Mouse (Mus musculus): ENCODE measurements at regions not wholly inside any gene's neighbourhood (a gene's known extent, or its start where the extent isn't known, plus 50 kb on each side); places are given as distances from the start of the nearest gene placed in this dataset.
"Not testable (repeated sequence)": the region's sequence is repeated elsewhere in the genome, so short reads cannot be mapped to it uniquely, and the experiment has no call there.

- intact Hi-C loops (cut with DNase I): no loop called here
Measured at GRCm38 (mm10) chr19:32969213-32969776, 212.0 kb downstream of the Pten start.

DNA sequence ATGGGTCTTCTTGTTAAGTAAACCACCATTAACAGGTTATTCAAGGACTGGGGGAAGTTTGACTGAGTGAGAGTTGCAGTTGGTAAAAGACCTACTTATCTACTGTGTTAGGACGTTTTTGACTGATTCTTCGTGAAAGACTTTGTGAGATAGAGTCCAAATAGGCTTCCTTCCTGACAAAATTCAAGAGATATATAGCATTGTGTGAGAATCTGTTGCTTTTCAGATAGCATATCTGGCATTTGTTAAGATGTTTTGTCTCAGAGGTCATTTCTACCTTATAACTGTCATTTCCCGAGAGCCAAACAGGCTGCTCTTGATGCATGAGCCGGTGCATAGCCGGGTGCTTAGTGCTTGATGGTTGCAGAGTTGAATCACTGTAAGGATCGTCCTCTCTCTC, 214.8 kb downstream of the Pten start:
- intact Hi-C loops (cut with DNase I): no loop called here
- DNase-seq: no peak

More at GRCm38 (mm10) chr19:32969213-32969776, 212.0 kb downstream of the Pten start:
- no peak for DNase-seq

GRCm38 (mm10) chr19:32973130-32973529, 215.8 kb downstream of the Pten start:
- intact Hi-C loops (cut with DNase I): no loop called here
- DNase-seq: no peak

DNA sequence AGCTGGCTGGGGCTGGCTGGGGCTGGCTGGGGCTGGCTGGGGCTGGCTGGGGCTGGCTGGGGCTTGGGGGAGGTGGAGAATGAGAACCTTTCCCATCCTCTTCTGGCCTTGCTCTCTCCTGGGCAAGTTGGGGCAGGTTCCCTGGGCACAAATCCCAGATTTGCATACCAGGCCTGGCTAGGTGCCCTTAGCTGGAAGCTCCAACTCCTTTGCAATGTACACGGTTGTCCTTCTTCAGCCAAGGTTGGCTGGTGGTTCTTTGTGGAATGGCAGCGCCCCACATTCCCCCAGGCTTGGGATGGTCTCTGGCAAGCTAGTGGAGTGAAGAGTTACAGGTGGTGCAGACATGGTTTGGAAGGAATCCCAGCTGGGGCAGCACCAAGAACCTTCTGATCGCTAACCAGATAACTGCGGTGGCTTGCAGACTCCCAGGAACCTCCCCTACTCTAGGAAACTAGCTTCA, 217.5 kb downstream of the Pten start:
- intact Hi-C loops (cut with DNase I): no loop called here
- peak; percentile 43 for DNase-seq

DNA sequence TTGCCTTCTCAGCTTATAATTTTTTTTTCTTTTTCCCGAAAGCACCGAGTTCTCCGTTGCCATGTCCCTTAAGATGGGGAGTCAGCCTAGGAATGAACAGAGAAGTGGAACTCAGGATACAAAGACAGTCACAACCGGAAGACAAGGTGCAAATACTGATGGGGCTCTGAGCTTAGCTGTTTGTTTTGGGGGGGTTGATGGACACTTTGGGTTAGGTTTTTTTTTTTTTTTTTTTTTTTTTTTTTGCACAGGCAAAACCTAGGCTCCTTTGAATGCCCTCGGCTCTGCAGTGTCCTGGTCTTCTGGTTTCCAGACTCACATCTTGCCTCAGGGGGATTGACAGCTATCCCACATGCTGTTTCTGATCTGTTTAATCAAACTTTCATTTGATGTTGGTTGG, 218.0 kb downstream of the Pten start:
- intact Hi-C loops (cut with DNase I): no loop called here
- DNase-seq: no peak

DNA sequence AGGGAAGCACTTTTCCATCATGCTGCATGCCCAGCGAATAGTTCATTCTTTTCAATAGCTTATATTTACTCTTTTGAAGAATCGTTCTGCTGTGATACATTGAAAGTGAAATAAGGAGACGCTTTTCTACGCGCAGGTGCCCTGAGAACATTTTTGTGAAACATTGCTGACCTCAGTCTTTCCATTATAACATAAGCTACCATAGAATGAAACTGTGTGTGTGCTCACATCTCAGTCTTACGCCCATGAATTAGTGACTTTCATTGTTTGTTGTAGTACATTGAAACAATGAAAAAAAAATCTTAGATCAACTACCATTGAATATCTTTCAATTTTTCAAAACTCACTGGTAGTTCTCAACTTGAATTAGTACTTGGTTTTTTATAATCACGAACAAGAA, 219.2 kb downstream of the Pten start:
- intact Hi-C loops (cut with DNase I): no loop called here
- DNase-seq: no peak

DNA sequence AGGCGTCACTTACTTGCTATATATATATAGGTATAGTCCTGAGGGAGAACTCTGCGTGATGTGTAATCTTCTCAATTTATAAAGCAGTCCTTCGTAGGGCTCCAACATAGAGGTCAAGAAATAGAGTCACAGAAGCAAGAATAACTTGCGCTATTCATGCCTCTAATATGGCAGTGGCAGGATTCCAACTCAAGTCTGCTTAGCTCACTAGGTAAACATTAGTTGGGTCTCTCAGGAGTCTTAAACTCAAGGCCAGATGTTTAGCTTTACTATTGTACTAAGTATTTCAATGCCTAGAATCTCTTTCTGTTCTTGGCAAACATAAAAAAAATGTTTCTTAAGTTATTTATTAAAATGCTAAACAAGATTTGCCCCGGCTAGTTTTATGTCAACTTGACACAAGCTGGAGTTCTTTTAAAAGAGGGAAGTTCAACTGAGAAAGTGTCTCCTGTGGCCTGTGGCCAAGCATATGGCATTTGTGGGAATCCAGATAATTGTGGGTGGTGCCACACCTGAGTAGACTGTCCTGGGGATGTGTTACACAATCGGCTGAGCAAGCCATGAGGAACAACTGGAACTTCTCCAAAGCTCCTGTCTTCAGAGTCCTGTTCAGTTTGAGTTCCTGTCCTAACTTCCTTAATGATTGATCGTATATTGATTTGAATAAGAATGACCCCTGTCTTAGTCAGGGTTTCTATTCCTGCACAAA, 220.9 kb downstream of the Pten start:
- DNase-seq: no peak

DNA sequence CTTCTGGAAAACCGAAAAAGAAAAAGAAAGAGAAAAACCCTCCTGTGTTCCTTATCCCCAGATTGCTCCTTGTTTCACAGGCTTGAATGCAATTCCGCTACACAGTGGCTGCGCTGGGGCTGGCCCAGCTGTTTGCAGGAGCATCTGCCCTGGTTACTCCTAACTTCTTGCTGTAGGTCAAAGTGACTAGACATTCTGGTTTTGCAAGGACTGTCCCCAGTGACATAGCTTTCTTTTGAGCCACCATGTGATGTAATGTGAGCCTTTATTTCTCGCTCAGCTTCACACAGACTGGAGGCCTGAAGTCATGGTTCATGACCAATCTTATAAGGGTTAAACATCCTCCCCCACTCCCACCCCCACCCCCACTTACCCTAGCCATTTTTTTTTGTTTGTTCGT, 222.8 kb downstream of the Pten start:
- intact Hi-C loops (cut with DNase I): no loop called here
- DNase-seq: no peak

More for the DNA sequence above, 220.9 kb downstream of the Pten start:
- intact Hi-C loops (cut with DNase I): no loop called here

DNA sequence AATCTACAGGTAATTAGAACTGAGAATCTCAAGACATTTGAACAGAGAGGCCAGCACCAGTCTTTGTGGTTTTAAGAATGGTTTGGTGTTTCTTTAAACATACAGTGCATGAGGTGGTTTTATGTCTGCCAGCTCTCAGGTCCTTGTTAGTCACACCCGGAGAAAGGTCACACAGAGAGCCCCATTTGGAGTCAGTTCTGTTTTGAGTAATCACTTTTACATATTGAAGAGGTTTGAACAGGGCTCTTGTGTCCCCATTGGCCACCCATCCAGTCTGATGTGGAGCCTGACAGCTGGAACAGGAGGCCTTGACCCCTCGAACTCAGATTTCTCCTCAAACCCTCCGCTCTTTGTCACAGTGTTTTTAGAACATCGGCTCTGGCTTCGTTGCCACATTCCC, 231.4 kb downstream of the Pten start:
- DNase-seq: no peak
- intact Hi-C loops (cut with DNase I): no loop called here

- intact Hi-C loops (cut with DNase I): no loop called here
- no peak for DNase-seq
Measured at GRCm38 (mm10) chr19:32989346-32989745, 232.0 kb downstream of the Pten start.

- intact Hi-C loops (cut with DNase I): no loop called here
- DNase-seq: no peak
Measured at GRCm38 (mm10) chr19:32990576-32990975, 233.3 kb downstream of the Pten start.

DNA sequence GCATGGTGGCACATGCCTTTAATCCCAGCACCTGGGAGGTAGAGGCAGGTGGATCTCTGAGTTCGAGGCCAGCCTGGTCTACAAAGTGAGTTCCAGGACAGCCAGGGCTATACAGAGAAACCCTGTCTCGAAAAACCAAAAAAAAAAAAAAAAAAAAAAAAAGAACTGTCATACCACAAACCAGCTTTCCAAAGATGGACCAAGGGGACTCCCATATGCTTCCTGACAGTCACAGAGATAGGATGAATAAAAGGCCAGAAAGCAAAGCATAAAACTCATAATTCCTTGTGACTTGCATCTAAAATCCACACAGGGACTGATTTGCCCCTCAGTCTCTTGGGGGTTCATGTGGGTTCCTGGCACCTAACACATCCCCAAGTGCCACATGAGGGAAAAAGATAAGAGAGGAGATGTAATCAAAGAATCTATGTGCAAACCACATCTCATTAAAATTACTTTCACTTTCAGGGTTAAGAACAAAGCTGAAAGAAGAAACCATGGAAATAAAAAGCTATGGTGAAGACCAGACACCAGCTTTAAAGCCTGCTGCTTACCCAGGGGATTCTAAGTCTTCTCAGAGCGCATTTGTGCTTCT, 241.4 kb downstream of the Pten start:
- intact Hi-C loops (cut with DNase I): no loop called here
- no peak for DNase-seq

GRCm38 (mm10) chr19:33007582-33007981, 250.3 kb downstream of the Pten start:
- intact Hi-C loops (cut with DNase I): no loop called here
- DNase-seq: no peak

DNA sequence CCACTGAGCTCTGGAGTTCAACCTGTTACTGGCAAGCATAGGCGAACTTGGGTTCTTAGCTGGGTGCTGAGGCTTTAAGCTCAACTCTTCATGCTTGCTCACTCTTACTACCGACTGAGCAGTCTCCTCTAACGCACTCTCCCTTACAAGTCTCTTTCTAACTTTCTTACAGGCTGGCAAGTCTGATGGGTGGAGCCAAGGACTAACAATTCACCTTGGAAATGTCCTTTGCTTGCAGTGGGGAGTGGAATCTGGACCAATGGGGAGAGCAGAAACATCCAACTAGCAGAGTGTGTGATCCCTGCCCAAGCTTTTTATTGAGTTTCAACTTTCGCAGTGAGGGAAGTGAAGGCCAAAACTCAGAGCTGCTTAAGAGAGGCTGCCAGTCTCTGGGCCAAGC, 250.8 kb downstream of the Pten start:
- intact Hi-C loops (cut with DNase I): no loop called here
- no peak for DNase-seq

GRCm38 (mm10) chr19:33008794-33009193, 251.5 kb downstream of the Pten start:
- intact Hi-C loops (cut with DNase I): no loop called here
- DNase-seq: no peak

DNA sequence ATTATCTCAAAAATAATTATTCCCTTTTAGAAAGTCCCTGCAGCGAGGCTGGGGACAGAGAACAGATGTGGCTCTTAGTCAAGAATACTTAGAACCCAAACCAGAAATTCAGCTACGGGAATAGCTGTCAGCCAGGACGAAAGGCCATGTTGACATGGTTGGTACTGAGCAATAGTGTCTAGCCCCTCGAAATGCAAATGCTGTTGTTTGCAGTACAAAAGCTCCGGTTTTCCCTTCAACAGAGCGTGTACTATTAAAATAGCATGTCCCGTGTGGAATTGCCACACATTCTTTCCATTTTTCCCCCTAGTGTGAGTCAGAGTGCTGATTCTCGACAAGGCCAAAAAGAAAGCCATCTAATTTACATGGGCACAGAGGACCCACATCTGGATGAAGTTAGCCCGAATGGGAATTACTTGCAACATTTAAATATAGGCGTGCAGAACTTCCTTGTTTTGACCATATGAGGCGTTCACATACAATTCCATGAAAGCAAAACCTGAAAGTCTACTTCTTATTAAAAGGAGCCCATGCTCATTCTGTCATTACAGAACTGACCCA, 253.7 kb downstream of the Pten start:
- DNase-seq: no peak
- intact Hi-C loops (cut with DNase I): no loop called here

DNA sequence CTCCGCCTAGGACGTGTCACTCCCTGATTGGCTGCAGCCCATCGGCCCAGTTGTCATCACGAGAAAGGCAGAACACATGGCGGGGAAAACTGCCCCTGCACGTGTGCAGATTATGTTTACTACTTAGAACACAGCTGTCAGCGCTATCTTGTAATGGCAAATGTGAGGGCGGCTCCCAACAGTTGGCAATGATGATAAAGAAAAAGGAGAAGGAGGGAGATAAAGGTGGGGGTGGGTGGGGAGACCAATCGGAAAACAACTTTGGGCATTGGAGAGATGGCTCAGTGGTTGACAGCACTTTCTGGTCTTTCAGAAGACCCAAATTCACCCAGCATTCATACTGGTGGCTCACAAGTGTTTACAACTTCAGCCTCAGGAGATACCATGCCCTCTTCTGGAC, 257.6 kb downstream of the Pten start:
- intact Hi-C loops (cut with DNase I); DNase-seq: not testable (repeated sequence)

GRCm38 (mm10) chr19:33021161-33021560, 263.9 kb downstream of the Pten start:
- intact Hi-C loops (cut with DNase I): no loop called here

DNA sequence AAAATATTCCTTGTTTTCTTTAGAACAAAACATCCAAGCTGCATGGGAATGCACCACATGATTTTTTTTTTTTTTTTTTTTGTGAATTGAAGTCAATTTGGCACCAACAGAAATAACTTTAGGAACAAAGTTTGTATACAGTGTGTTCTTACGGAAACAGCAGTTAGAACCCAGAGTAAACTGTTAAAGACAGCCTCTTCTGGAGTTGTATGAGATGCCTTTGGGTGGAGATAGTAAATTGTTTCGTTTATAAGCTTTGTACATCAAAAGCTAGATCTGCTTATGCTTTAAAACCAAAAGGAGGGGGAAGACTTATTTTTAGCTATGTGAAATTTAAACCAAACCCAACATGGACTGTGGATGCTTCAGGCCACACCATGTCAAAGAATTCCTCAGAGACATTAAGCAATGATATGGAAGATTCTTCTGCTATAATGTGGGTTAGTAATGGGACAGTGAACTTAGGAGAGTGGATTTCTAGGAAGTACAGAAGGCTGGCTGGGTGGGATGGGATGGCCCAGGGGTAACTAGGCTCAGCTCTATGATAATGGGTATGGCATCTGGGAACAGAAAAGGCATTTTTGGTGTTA, 265.6 kb downstream of the Pten start:
- no peak for DNase-seq
- intact Hi-C loops (cut with DNase I): no loop called here

More at GRCm38 (mm10) chr19:33021161-33021560, 263.9 kb downstream of the Pten start:
- DNase-seq: peak; percentile 18

- intact Hi-C loops (cut with DNase I): no loop called here
Measured at GRCm38 (mm10) chr19:33029688-33030444, 272.6 kb downstream of the Pten start.

GRCm38 (mm10) chr19:33040512-33040911, 283.2 kb downstream of the Pten start:
- DNase-seq: no peak
- intact Hi-C loops (cut with DNase I): no loop called here

More at GRCm38 (mm10) chr19:33029688-33030444, 272.6 kb downstream of the Pten start:
- DNase-seq: no peak

Measured in left cerebral cortex, postnatal 4 days (tissue).